9 mouse cellular contexts compared by ENCODE assay signal in genomic region chr13:3742094-3742730, GRCm38 (mm10).
DNase-seq lines count a peak whose midpoint lies in the region; ATAC-seq and TF ChIP-seq lines count a peak whose summit lies in the region.
"Had no signal": no experiment of that assay in that cellular context is flagged by ENCODE, and none has a peak within 500 bp of the region (broad histone marks: within the 10 kb centered on the region; RNA-seq: fewer than 3 reads in every experiment).

No protein-coding gene starts in this region.

- H3K9me3 ChIP-seq in heart, embryonic 13.5 days = no peaks in the 10 kb centered on the region
- H3K9me3 ChIP-seq in limb, embryonic 14.5 days (ENCODE audit: control insufficient read depth, low read length) = no peaks in the 10 kb centered on the region
- H3K9me3 ChIP-seq: megakaryocyte, embryonic 14.5 days had no signal

- intact Hi-C loops in left cerebral cortex, postnatal 14 days (cut with DNase I) = no loop called here

- peak overlapping the region; percentile 83 for H3K27ac ChIP-seq in heart, embryonic 13.5 days (replicated peaks)
- peak overlapping the region; percentile 90 for H3K27ac ChIP-seq in limb, embryonic 14.5 days (replicated peaks; ENCODE audit: low read depth, low read length)

- peaks cover 34% of the 10 kb centered on the region for H3K4me1 ChIP-seq in heart, embryonic 13.5 days
- H3K4me1 ChIP-seq in limb, embryonic 14.5 days (ENCODE audit: control insufficient read depth, insufficient read depth, low read length) = peaks cover 34% of the 10 kb centered on the region

- 0 out of 2 replicates have a peak, but pooled peaks have one; percentile 44 for ATAC-seq in heart, embryonic 13.5 days (ENCODE audit: extremely low read depth, insufficient number of reproducible peaks, low FRiP score, low TSS enrichment)
- peak; percentile 80 for ATAC-seq in limb, embryonic 14.5 days (ENCODE audit: low FRiP score, low read depth)

- no peak for TF ChIP-seq POLR2A in limb, embryonic 14.5 days (IDR thresholded peaks at IDR 0.05; ENCODE audit: borderline replicate concordance, extremely low read depth, insufficient read depth, insufficient read length)

- peak overlapping the region; percentile 29; the same call in 1 of the 2 replicates for H3K9ac ChIP-seq in heart, embryonic 13.5 days
- H3K9ac ChIP-seq in limb, embryonic 14.5 days (ENCODE audit: low read depth, low read length, severe bottlenecking) = peak overlapping the region; percentile 38

- H3K4me2 ChIP-seq in heart, embryonic 13.5 days = peak overlapping the region; percentile 21
- H3K4me2 ChIP-seq in limb, embryonic 14.5 days (replicated peaks; ENCODE audit: low read depth, low read length, severe bottlenecking) = no peak overlapping the region

- WGBS in heart, embryonic 13.5 days = 35% methylated on average over 2 of the region's 2 CpGs
- 33% methylated on average over 2 of the region's 2 CpGs for WGBS in limb, embryonic 14.5 days

- H3K36me3 ChIP-seq in heart, embryonic 13.5 days = no peaks in the 10 kb centered on the region
- no peaks in the 10 kb centered on the region for H3K36me3 ChIP-seq in limb, embryonic 14.5 days (ENCODE audit: control insufficient read depth, insufficient read depth, low read length)

- no peak overlapping the region for H3K4me3 ChIP-seq in heart, embryonic 13.5 days
- H3K4me3 ChIP-seq in limb, embryonic 14.5 days (replicated peaks; ENCODE audit: low read length) = no peak overlapping the region
- H3K4me3 ChIP-seq: megakaryocyte, embryonic 14.5 days had no signal

- peak; percentile 17 for DNase-seq in CD4-positive helper T cell, adult 2 months (ENCODE audit: low read depth, low spot score)
- peak; percentile 34 for DNase-seq in brain, embryonic 18.5 days (ENCODE audit: low read depth, low spot score)
- DNase-seq in limb, embryonic 14.5 days (ENCODE audit: low spot score) = peak; percentile 90
- peak; percentile 10 for DNase-seq in naive thymus-derived CD4-positive, alpha-beta T cell, adult 2 months (ENCODE audit: low read depth)
- DNase-seq in left cerebral cortex, postnatal 14 days (ENCODE audit: low spot score in 2 of 2) = no peak
- no peak for DNase-seq in urinary bladder, postnatal 25 days (ENCODE audit: low spot score)
- no peak for DNase-seq in thymus, postnatal 10 days (ENCODE audit: low spot score in 2 of 2)

- no peaks in the 10 kb centered on the region for H3K27me3 ChIP-seq in heart, embryonic 13.5 days (replicated peaks)
- no peaks in the 10 kb centered on the region for H3K27me3 ChIP-seq in limb, embryonic 14.5 days (ENCODE audit: control insufficient read depth, insufficient read depth, low read length)
- H3K27me3 ChIP-seq: megakaryocyte, embryonic 14.5 days had no signal

Comparison
In these comparisons a context has a peak if more than half of its experiments do, and no peak if none do; other contexts are left out.
1. DNase-seq: peak in CD4-positive helper T cell, adult 2 months (single experiment), brain, embryonic 18.5 days (single experiment), limb, embryonic 14.5 days (single experiment) and naive thymus-derived CD4-positive, alpha-beta T cell, adult 2 months (single experiment); none in left cerebral cortex, postnatal 14 days (0 of 2), urinary bladder, postnatal 25 days (single experiment) and thymus, postnatal 10 days (0 of 2).